Mouse (Mus musculus): ENCODE measurements around the gene BC030870. TPM values are rescaled to one million over a fixed set of nuclear protein-coding genes. Genes with fewer than 3 reads are reported as not detected.

The BC030870 gene
- polyA plus RNA-seq, 1 experiment, result not detected

DNA sequence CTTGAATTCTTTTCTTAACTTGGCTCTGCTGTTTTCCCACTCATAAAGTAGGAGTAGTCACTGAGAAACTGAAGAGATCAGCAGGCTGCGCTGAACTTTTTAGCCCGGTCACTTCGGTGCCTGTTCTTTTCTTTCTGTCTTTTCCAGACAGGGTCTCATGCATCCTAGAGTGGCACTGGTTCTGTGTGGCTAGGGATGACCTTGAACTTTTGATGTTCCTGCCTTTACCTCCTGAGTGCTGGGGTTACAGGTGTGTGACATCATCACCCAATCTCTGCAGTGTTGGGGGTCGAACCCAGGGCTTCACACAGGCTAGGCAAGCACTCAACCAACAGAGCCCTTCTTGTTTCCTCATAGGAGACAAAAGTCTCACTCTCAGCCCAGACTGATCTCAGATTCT, 72.6 kb downstream of the BC030870 start:
- Histone ChIP-seq H3K36me3 (ENCODE audit: control insufficient read depth, insufficient read depth, low read length, poor library complexity, severe bottlenecking) (no peaks in the 10 kb centered on the region), H3K27me3 (ENCODE audit: control insufficient read depth, insufficient read depth, low read length, poor library complexity, severe bottlenecking) (no peaks in the 10 kb centered on the region), H3K27ac (ENCODE audit: insufficient read depth, low read length) (no peak overlapping the region), H3K4me3 (ENCODE audit: low read depth, low read length) (no peak overlapping the region), H3K9ac (ENCODE audit: low read depth, poor library complexity, severe bottlenecking) (no peak overlapping the region), H3K9me3 (replicated peaks; ENCODE audit: control insufficient read depth, insufficient read depth, low read length, poor library complexity, severe bottlenecking) (no peaks in the 10 kb centered on the region), H3K4me1 (ENCODE audit: control insufficient read depth, insufficient read depth, low read length) (no peaks in the 10 kb centered on the region)
- TF ChIP-seq EP300 (IDR thresholded peaks at IDR 0.05; ENCODE audit: insufficient read depth, low read depth, low read length) (no peak), POLR2A (IDR thresholded peaks at IDR 0.05; ENCODE audit: insufficient read depth, low read length) (no peak), CTCF (IDR thresholded peaks at IDR 0.05; ENCODE audit: low read depth, low read length) (no peak)

GRCm38 (mm10) chr8:65053968-65054367, 75.4 kb downstream of the BC030870 start:
- H3K4me1 ChIP-seq (ENCODE audit: control insufficient read depth, insufficient read depth, low read length), result no peaks in the 10 kb centered on the region
- H3K27ac ChIP-seq (ENCODE audit: insufficient read depth, low read length), result peak overlapping the region; percentile 2; the same call in 1 of the 2 replicates
- no peaks in the 10 kb centered on the region for H3K36me3 ChIP-seq (ENCODE audit: control insufficient read depth, insufficient read depth, low read length, poor library complexity, severe bottlenecking)
- H3K9me3 ChIP-seq (replicated peaks; ENCODE audit: control insufficient read depth, insufficient read depth, low read length, poor library complexity, severe bottlenecking), result no peaks in the 10 kb centered on the region
- H3K27me3 ChIP-seq (ENCODE audit: control insufficient read depth, insufficient read depth, low read length, poor library complexity, severe bottlenecking), result no peaks in the 10 kb centered on the region
- no peak overlapping the region for H3K9ac ChIP-seq (ENCODE audit: low read depth, poor library complexity, severe bottlenecking)
- TF ChIP-seq POLR2A (IDR thresholded peaks at IDR 0.05; ENCODE audit: insufficient read depth, low read length), result no peak
- TF ChIP-seq EP300 (IDR thresholded peaks at IDR 0.05; ENCODE audit: insufficient read depth, low read depth, low read length), result no peak
- TF ChIP-seq CTCF (IDR thresholded peaks at IDR 0.05; ENCODE audit: low read depth, low read length), result no peak
- no peak overlapping the region for H3K4me3 ChIP-seq (ENCODE audit: low read depth, low read length)

GRCm38 (mm10) chr8:65053554-65053953, 75.8 kb downstream of the BC030870 start:
- Histone ChIP-seq H3K4me3 (ENCODE audit: low read depth, low read length) (no peak overlapping the region), H3K36me3 (ENCODE audit: control insufficient read depth, insufficient read depth, low read length, poor library complexity, severe bottlenecking) (no peaks in the 10 kb centered on the region), H3K27me3 (ENCODE audit: control insufficient read depth, insufficient read depth, low read length, poor library complexity, severe bottlenecking) (no peaks in the 10 kb centered on the region), H3K9me3 (replicated peaks; ENCODE audit: control insufficient read depth, insufficient read depth, low read length, poor library complexity, severe bottlenecking) (no peaks in the 10 kb centered on the region), H3K27ac (ENCODE audit: insufficient read depth, low read length) (peak overlapping the region; percentile 2; the same call in 1 of the 2 replicates), H3K4me1 (ENCODE audit: control insufficient read depth, insufficient read depth, low read length) (peaks cover 3% of the 10 kb centered on the region), H3K9ac (ENCODE audit: low read depth, poor library complexity, severe bottlenecking) (no peak overlapping the region)
- no peak for TF ChIP-seq EP300 (IDR thresholded peaks at IDR 0.05; ENCODE audit: insufficient read depth, low read depth, low read length)
- no peak for TF ChIP-seq CTCF (IDR thresholded peaks at IDR 0.05; ENCODE audit: low read depth, low read length)
- no peak for TF ChIP-seq POLR2A (IDR thresholded peaks at IDR 0.05; ENCODE audit: insufficient read depth, low read length)

- no peak overlapping the region for H3K4me3 ChIP-seq (ENCODE audit: low read depth, low read length)
- no peak overlapping the region for H3K9ac ChIP-seq (ENCODE audit: low read depth, poor library complexity, severe bottlenecking)
- H3K36me3 ChIP-seq (ENCODE audit: control insufficient read depth, insufficient read depth, low read length, poor library complexity, severe bottlenecking), result no peaks in the 10 kb centered on the region
- H3K27ac ChIP-seq (ENCODE audit: insufficient read depth, low read length), result peak overlapping the region; percentile 100
- peaks cover 7% of the 10 kb centered on the region for H3K4me1 ChIP-seq (ENCODE audit: control insufficient read depth, insufficient read depth, low read length)
- no peaks in the 10 kb centered on the region for H3K9me3 ChIP-seq (replicated peaks; ENCODE audit: control insufficient read depth, insufficient read depth, low read length, poor library complexity, severe bottlenecking)
- TF ChIP-seq POLR2A (IDR thresholded peaks at IDR 0.05; ENCODE audit: insufficient read depth, low read length), result no peak
- no peak for TF ChIP-seq EP300 (IDR thresholded peaks at IDR 0.05; ENCODE audit: insufficient read depth, low read depth, low read length)
- TF ChIP-seq CTCF (IDR thresholded peaks at IDR 0.05; ENCODE audit: low read depth, low read length), result no peak
- H3K27me3 ChIP-seq (ENCODE audit: control insufficient read depth, insufficient read depth, low read length, poor library complexity, severe bottlenecking), result no peaks in the 10 kb centered on the region
Observed at GRCm38 (mm10) chr8:65047801-65048200, 81.6 kb downstream of the BC030870 start.

GRCm38 (mm10) chr8:65047193-65047592, 82.2 kb downstream of the BC030870 start:
- H3K27ac ChIP-seq (ENCODE audit: insufficient read depth, low read length), result peak overlapping the region; percentile 100
- H3K9me3 ChIP-seq (replicated peaks; ENCODE audit: control insufficient read depth, insufficient read depth, low read length, poor library complexity, severe bottlenecking), result no peaks in the 10 kb centered on the region
- H3K27me3 ChIP-seq (ENCODE audit: control insufficient read depth, insufficient read depth, low read length, poor library complexity, severe bottlenecking), result no peaks in the 10 kb centered on the region
- peaks cover 7% of the 10 kb centered on the region for H3K4me1 ChIP-seq (ENCODE audit: control insufficient read depth, insufficient read depth, low read length)
- H3K4me3 ChIP-seq (ENCODE audit: low read depth, low read length), result no peak overlapping the region
- H3K9ac ChIP-seq (ENCODE audit: low read depth, poor library complexity, severe bottlenecking), result no peak overlapping the region
- no peak for TF ChIP-seq POLR2A (IDR thresholded peaks at IDR 0.05; ENCODE audit: insufficient read depth, low read length)
- no peak for TF ChIP-seq CTCF (IDR thresholded peaks at IDR 0.05; ENCODE audit: low read depth, low read length)
- TF ChIP-seq EP300 (IDR thresholded peaks at IDR 0.05; ENCODE audit: insufficient read depth, low read depth, low read length), result no peak
- H3K36me3 ChIP-seq (ENCODE audit: control insufficient read depth, insufficient read depth, low read length, poor library complexity, severe bottlenecking), result no peaks in the 10 kb centered on the region

- TF ChIP-seq POLR2A (IDR thresholded peaks at IDR 0.05; ENCODE audit: insufficient read depth, low read length), result no peak
- TF ChIP-seq CTCF (IDR thresholded peaks at IDR 0.05; ENCODE audit: low read depth, low read length), result no peak
- TF ChIP-seq EP300 (IDR thresholded peaks at IDR 0.05; ENCODE audit: insufficient read depth, low read depth, low read length), result peak; percentile 95
- Histone ChIP-seq H3K9ac (ENCODE audit: low read depth, poor library complexity, severe bottlenecking) (peak overlapping the region; percentile 71), H3K4me3 (ENCODE audit: low read depth, low read length) (peak overlapping the region; percentile 43), H3K27me3 (ENCODE audit: control insufficient read depth, insufficient read depth, low read length, poor library complexity, severe bottlenecking) (no peaks in the 10 kb centered on the region), H3K4me1 (ENCODE audit: control insufficient read depth, insufficient read depth, low read length) (peaks cover 7% of the 10 kb centered on the region), H3K27ac (ENCODE audit: insufficient read depth, low read length) (peak overlapping the region; percentile 100), H3K36me3 (ENCODE audit: control insufficient read depth, insufficient read depth, low read length, poor library complexity, severe bottlenecking) (no peaks in the 10 kb centered on the region), H3K9me3 (replicated peaks; ENCODE audit: control insufficient read depth, insufficient read depth, low read length, poor library complexity, severe bottlenecking) (no peaks in the 10 kb centered on the region)
Observed at GRCm38 (mm10) chr8:65046565-65046964, 82.8 kb downstream of the BC030870 start.
